Mouse (Mus musculus): ENCODE data around the gene Ush2a. TPM values are rescaled to one million over a fixed set of nuclear protein-coding genes. Genes with fewer than 3 reads are reported as not detected.

Ush2a gene
- total RNA-seq, 4 experiments from 2014 or later: 0.11 to 0.39 (median 0.23) TPM

GRCm38 (mm10) chr1:188385733-188386261 is 124.0 kb downstream of the Ush2a start:
- no peak for DNase-seq (ENCODE audit: low spot score in 2 of 2)

- DNase-seq (ENCODE audit: low spot score in 2 of 2): no peak
Measured at GRCm38 (mm10) chr1:188387321-188387720, 125.5 kb downstream of the Ush2a start.

- DNase-seq (ENCODE audit: low spot score in 2 of 2): no peak
Measured at GRCm38 (mm10) chr1:188387820-188388471, 126.1 kb downstream of the Ush2a start.

- DNase-seq (ENCODE audit: low spot score in 2 of 2): no peak
Measured at GRCm38 (mm10) chr1:188390080-188390479, 128.3 kb downstream of the Ush2a start.

GRCm38 (mm10) chr1:188407176-188407575 is 145.4 kb downstream of the Ush2a start:
- DNase-seq (ENCODE audit: low spot score in 2 of 2): no peak

- no peak for DNase-seq (ENCODE audit: low spot score in 2 of 2)
Measured at GRCm38 (mm10) chr1:188407613-188408386, 146.0 kb downstream of the Ush2a start.

GRCm38 (mm10) chr1:188410547-188410946 is 148.7 kb downstream of the Ush2a start:
- DNase-seq (ENCODE audit: low spot score in 2 of 2): no peak

- no peak for DNase-seq (ENCODE audit: low spot score in 2 of 2)
Measured at GRCm38 (mm10) chr1:188420543-188420942, 158.7 kb downstream of the Ush2a start.

GRCm38 (mm10) chr1:188428172-188428571 is 166.3 kb downstream of the Ush2a start:
- no peak for DNase-seq (ENCODE audit: low spot score in 2 of 2)

- DNase-seq (ENCODE audit: low spot score in 2 of 2): no peak
Measured at GRCm38 (mm10) chr1:188430689-188431088, 168.9 kb downstream of the Ush2a start.

- DNase-seq (ENCODE audit: low spot score in 2 of 2): no peak
Measured at GRCm38 (mm10) chr1:188447964-188448363, 186.1 kb downstream of the Ush2a start.

GRCm38 (mm10) chr1:188456466-188457175 is 194.8 kb downstream of the Ush2a start:
- DNase-seq (ENCODE audit: low spot score in 2 of 2): no peak

GRCm38 (mm10) chr1:188457221-188458008 is 195.6 kb downstream of the Ush2a start:
- peak; percentile 17 to 18 for DNase-seq (ENCODE audit: low spot score in 2 of 2)

- no peak for DNase-seq (ENCODE audit: low spot score in 2 of 2)
Measured at GRCm38 (mm10) chr1:188461203-188461602, 199.4 kb downstream of the Ush2a start.

GRCm38 (mm10) chr1:188464653-188465052 is 202.8 kb downstream of the Ush2a start:
- no peak for DNase-seq (ENCODE audit: low spot score in 2 of 2)

- no peak for DNase-seq (ENCODE audit: low spot score in 2 of 2)
Measured at GRCm38 (mm10) chr1:188468371-188468783, 206.6 kb downstream of the Ush2a start.

GRCm38 (mm10) chr1:188504958-188505357 is 243.1 kb downstream of the Ush2a start:
- no peak for DNase-seq (ENCODE audit: low spot score in 2 of 2)

GRCm38 (mm10) chr1:188518792-188519191 is 257.0 kb downstream of the Ush2a start:
- no peak for DNase-seq (ENCODE audit: low spot score in 2 of 2)

- DNase-seq (ENCODE audit: low spot score in 2 of 2): no peak
Measured at GRCm38 (mm10) chr1:188527451-188527850, 265.6 kb downstream of the Ush2a start.

GRCm38 (mm10) chr1:188529606-188530131 is 267.8 kb downstream of the Ush2a start:
- DNase-seq (ENCODE audit: low spot score in 2 of 2): no peak

GRCm38 (mm10) chr1:188537021-188537420 is 275.2 kb downstream of the Ush2a start:
- no peak for DNase-seq (ENCODE audit: low spot score in 2 of 2)
